Mouse (Mus musculus): ENCODE data around the gene Gm20662. TPM values are rescaled to one million over a fixed set of nuclear protein-coding genes. Genes with fewer than 3 reads are reported as not detected.
"Not testable (repeated sequence)": the region's sequence is repeated elsewhere in the genome, so short reads cannot be mapped to it uniquely, and the experiment has no call there.

The Gm20662 gene
- polyA plus RNA-seq, 1 experiment from 2014 or later: 1.3 TPM

GRCm38 (mm10) chr9:107987950-107988349, 8.2 kb upstream of the Gm20662 start:
- peaks cover 41% of the 10 kb centered on the region for H3K4me1 ChIP-seq (replicated peaks)
- no peak overlapping the region for H3K4me3 ChIP-seq (replicated peaks)
- peak overlapping the region; percentile 62; the same call in 1 of the 2 replicates for H3K27ac ChIP-seq
- H3K36me3 ChIP-seq: peaks cover 10% of the 10 kb centered on the region; the same call in 1 of the 2 replicates
- no peaks in the 10 kb centered on the region for H3K27me3 ChIP-seq
- H3K9me3 ChIP-seq: no peaks in the 10 kb centered on the region
- 61% methylated on average over 3 of the region's 3 CpGs for WGBS
- no peak overlapping the region for H3K9ac ChIP-seq (replicated peaks)
- no peak for ATAC-seq (ENCODE audit: insufficient number of reproducible peaks, insufficient read depth, low FRiP score, low TSS enrichment, low read depth)
- H3K4me2 ChIP-seq: no peak overlapping the region

DNA sequence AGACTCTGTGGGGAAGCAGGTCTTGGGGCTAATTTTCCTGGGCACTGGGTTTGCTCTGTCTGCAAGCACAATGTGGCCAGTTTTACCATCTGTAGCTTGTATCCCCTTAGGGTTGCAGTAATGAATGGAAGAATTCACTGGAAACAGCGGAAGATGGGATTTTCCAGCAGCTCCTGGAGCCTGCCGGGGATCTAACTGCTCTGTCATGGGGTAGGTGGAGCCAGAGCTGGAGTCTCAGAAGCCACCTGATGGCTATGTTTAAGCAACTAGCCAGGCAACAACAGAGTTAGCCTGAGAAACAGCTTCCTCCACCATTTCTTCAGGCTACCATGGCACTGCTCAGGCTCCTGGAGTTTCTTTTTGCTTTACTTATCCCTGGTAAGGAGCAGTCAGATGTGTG, 4.0 kb upstream of the Gm20662 start, which contains the start of gene Cdhr4:
TSS of gene Cdhr4 (plus strand) at position 301 of the 400 bp plus-strand sequence.
- Histone ChIP-seq H3K9ac (replicated peaks) (no peak within 1 kb of the TSS), H3K27ac (0 out of 2 replicates have a peak within 1 kb of the TSS, but pooled peaks have one; percentile 14), H3K27me3 (no peaks in the 10 kb centered on the region), H3K4me1 (replicated peaks) (peaks cover 12% of the 10 kb centered on the region), H3K9me3 (no peaks in the 10 kb centered on the region), H3K36me3 (no peaks in the 10 kb centered on the region), H3K4me2 (no peak within 1 kb of the TSS), H3K4me3 (replicated peaks) (no peak within 1 kb of the TSS)
- WGBS: 42% methylated on average over 2 of the region's 2 CpGs
- ATAC-seq (ENCODE audit: insufficient number of reproducible peaks, insufficient read depth, low FRiP score, low TSS enrichment, low read depth): no peak

DNA sequence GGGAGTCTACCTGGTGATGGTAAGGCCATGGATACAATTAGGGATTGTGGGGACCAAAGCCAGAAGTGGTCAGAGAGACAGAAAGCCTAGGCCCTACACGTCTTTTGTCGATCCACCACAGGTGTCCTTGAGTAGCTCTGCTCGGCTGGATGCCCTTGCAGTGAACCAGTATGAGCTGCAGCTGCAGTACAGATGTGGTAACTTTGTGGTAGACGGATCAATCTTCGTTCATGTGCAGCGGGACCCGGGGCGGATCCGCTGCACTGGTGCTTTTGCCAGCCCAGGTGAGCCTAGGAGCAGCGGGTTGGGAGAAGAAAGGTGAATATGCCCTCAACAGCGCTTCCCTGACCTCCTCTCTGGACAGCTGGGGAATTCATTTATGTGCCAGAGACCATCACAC, 3.1 kb upstream of the Gm20662 start:
- no peak overlapping the region for H3K4me3 ChIP-seq (replicated peaks)
- no peak overlapping the region for H3K9ac ChIP-seq (replicated peaks)
- no peak for ATAC-seq (ENCODE audit: insufficient number of reproducible peaks, insufficient read depth, low FRiP score, low TSS enrichment, low read depth)
- no peaks in the 10 kb centered on the region for H3K27me3 ChIP-seq
- H3K4me2 ChIP-seq: no peak overlapping the region
- WGBS: 81% methylated on average over 11 of the region's 11 CpGs
- 0 out of 2 replicates have a peak overlapping the region, but pooled peaks have one; percentile 14 for H3K27ac ChIP-seq
- peaks cover 6% of the 10 kb centered on the region for H3K4me1 ChIP-seq (replicated peaks)
- no peaks in the 10 kb centered on the region for H3K9me3 ChIP-seq
- H3K36me3 ChIP-seq: no peaks in the 10 kb centered on the region

- H3K27me3 ChIP-seq: no peaks in the 10 kb centered on the region
- no peak overlapping the region for H3K9ac ChIP-seq (replicated peaks)
- no peak overlapping the region for H3K4me3 ChIP-seq (replicated peaks)
- no peak for ATAC-seq (ENCODE audit: insufficient number of reproducible peaks, insufficient read depth, low FRiP score, low TSS enrichment, low read depth)
- no peak overlapping the region for H3K27ac ChIP-seq
- H3K36me3 ChIP-seq: no peaks in the 10 kb centered on the region
- H3K4me1 ChIP-seq (replicated peaks): no peaks in the 10 kb centered on the region; the same call in 1 of the 2 replicates
- no peak overlapping the region for H3K4me2 ChIP-seq
- no peaks in the 10 kb centered on the region for H3K9me3 ChIP-seq
- WGBS: 57% methylated on average over 2 of the region's 2 CpGs
Observed at GRCm38 (mm10) chr9:107994464-107994863, 1.7 kb upstream of the Gm20662 start.

DNA sequence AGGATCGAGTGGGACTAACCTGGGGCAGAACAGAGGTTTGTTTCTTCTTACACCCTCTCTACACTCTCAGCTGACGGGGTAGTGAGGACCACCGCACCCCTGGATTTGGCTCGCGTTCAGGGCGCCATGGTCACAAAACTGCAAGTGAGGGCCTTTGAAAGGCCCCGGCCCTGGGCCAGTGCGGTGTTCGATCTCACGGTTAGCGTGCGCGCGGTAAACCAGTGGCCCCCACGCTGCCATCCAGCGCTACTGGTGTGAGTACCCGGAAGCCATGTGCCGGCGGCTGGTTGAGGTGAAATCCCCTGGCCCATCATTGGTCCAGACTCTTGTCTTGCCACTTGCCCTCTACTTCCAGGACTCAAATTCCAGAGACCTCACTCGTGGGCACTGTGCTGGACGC, 636 bp upstream of the Gm20662 start:
- no peaks in the 10 kb centered on the region for H3K27me3 ChIP-seq
- no peaks in the 10 kb centered on the region for H3K9me3 ChIP-seq
- 93% methylated on average over 21 of the region's 21 CpGs for WGBS
- H3K36me3 ChIP-seq: no peaks in the 10 kb centered on the region
- no peak for ATAC-seq (ENCODE audit: insufficient number of reproducible peaks, insufficient read depth, low FRiP score, low TSS enrichment, low read depth)
- no peaks in the 10 kb centered on the region; the same call in 1 of the 2 replicates for H3K4me1 ChIP-seq (replicated peaks)
- no peak overlapping the region for H3K4me2 ChIP-seq
- no peak overlapping the region for H3K4me3 ChIP-seq (replicated peaks)
- no peak overlapping the region for H3K27ac ChIP-seq
- H3K9ac ChIP-seq (replicated peaks): no peak overlapping the region

DNA sequence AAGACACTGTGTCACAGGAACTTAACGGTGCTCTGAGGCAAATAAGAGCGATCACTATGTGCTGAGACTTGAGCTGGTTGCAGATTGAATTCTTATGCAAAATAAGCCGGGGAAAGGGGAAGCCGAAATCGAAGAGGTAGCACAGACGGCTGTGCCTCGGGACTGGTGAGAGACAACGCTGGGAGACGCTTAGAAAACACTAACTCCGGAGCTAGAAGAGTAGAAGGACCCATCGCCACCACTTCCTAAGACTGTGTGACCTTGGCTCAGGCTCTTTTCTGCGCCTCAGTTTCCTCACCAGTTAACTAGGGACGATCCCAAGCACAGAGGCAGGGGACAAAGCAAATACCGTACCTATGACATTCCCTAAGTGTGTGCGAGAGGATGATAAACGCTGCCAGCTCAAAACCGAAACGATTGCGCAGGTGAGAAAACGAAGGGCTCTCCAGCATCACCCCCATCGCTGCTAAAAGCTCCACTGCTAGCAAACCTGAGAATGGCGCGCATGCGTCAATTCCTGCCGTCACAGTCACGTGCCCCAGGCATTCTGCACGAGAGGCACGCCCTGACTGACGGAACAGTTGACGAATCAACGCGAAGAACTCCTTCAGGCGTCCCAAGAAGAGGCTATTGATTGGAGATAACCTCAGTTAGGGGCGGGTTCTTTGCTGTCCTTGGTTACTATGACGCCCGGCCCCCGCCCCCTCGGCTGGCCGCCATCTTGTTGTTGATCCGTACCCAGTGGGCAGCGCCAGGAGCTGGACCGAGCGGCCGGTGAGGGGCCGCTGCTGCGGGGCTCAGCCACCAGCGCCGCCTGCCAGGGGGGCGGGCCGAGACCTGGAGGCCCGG, 6.0 kb downstream of the Gm20662 start, which contains the start of gene Ip6k1:
TSS of gene Ip6k1 (plus strand) at position 580 of the 849 bp plus-strand sequence.
- H3K4me2 ChIP-seq: peak within 1 kb of the TSS; percentile 86
- H3K4me3 ChIP-seq (replicated peaks): peak within 1 kb of the TSS; percentile 96

DNA sequence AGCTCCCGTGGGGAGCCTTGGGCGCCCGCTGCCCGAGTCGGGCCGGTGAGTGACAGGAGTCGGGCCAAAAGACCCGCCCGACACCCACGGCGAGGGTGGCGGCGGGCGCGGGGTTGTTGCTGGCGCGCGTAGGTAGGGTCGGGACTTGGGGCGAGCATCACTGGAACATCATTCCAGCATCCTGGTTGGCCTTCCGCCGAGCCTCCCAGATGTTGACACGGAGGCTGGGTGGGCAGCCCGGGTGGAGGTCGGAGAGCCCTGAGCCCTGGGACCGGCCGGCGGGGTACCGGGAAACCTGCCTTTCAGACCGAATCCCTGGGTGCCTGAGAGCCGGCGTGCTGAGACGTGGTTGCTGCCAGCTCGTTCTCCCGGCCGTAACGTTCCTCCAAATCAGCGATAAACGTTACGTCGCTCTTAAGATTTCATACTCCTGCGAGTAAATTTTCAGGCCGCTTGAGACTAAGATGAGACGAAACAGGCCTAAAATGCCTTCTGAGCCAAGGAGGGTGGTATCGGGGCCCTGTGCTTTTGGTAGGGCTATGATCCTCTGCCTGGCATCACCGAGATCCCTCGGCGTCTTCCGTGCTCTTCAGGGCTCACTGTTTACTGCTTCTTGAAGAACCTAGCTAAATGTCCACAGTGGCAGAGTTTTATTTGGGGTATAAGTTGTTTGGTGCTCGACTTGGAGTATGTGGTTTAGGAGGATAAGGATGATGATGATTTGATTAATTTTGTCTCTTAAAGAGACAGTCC, 6.8 kb downstream of the Gm20662 start:
- under 1% methylated on average over 50 of the region's 50 CpGs for WGBS
- Histone ChIP-seq H3K36me3 (0 out of 2 replicates have a peak, but pooled peaks cover 10% of the 10 kb centered on the region), H3K27me3 (no peaks in the 10 kb centered on the region), H3K9ac (replicated peaks) (peak overlapping the region; percentile 94), H3K4me2 (peak overlapping the region; percentile 86), H3K4me3 (replicated peaks) (peak overlapping the region; percentile 96), H3K27ac (peak overlapping the region; percentile 90), H3K9me3 (no peaks in the 10 kb centered on the region), H3K4me1 (replicated peaks) (peaks cover 24% of the 10 kb centered on the region)
- ATAC-seq (ENCODE audit: insufficient number of reproducible peaks, insufficient read depth, low FRiP score, low TSS enrichment, low read depth): no peak; the same call in 1 of the 2 replicates

More for the DNA sequence above, 6.0 kb downstream of the Gm20662 start, which contains the start of gene Ip6k1:
- Histone ChIP-seq H3K9me3 (no peaks in the 10 kb centered on the region), H3K36me3 (0 out of 2 replicates have a peak, but pooled peaks cover 6% of the 10 kb centered on the region), H3K27ac (peak within 1 kb of the TSS; percentile 90), H3K27me3 (no peaks in the 10 kb centered on the region), H3K4me1 (replicated peaks) (peaks cover 24% of the 10 kb centered on the region), H3K9ac (replicated peaks) (peak within 1 kb of the TSS; percentile 94)
- WGBS: under 1% methylated on average over 51 of the region's 51 CpGs
- ATAC-seq (ENCODE audit: insufficient number of reproducible peaks, insufficient read depth, low FRiP score, low TSS enrichment, low read depth): peak; percentile 98

GRCm38 (mm10) chr9:108003531-108003890, 7.4 kb downstream of the Gm20662 start:
- Histone ChIP-seq H3K4me1 (replicated peaks) (peaks cover 24% of the 10 kb centered on the region), H3K9ac (replicated peaks) (peak overlapping the region; percentile 94), H3K4me3 (replicated peaks) (peak overlapping the region; percentile 96), H3K4me2 (peak overlapping the region; percentile 86), H3K27me3 (no peaks in the 10 kb centered on the region), H3K9me3 (no peaks in the 10 kb centered on the region), H3K27ac (peak overlapping the region; percentile 90), H3K36me3 (0 out of 2 replicates have a peak, but pooled peaks cover 14% of the 10 kb centered on the region)
- WGBS: 10% methylated on average over 8 of the region's 8 CpGs
- ATAC-seq (ENCODE audit: insufficient number of reproducible peaks, insufficient read depth, low FRiP score, low TSS enrichment, low read depth): no peak

DNA sequence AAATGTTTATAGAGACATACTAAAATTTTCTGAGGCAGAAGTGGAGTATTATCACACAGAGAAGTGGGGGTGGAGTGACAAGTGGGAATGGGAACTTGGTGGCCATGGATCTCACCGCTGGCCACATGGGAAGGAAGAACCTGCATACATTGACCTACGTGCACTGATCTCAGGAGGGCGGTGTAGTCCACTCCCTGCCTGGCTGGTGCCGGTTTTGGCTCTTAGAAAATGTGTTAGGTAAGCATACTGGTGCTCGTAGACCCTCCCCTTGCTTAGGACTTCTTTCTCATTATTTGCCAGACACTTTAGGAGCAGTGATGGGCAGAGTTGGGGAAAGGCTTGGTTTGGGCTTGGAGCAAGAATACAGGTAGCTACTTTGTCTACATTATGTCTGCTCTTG, 11.9 kb downstream of the Gm20662 start:
- Histone ChIP-seq H3K4me1 (replicated peaks) (peaks cover 18% of the 10 kb centered on the region), H3K9me3 (no peaks in the 10 kb centered on the region), H3K4me2 (no peak overlapping the region), H3K27ac (no peak overlapping the region), H3K4me3 (replicated peaks) (no peak overlapping the region), H3K36me3 (peaks cover 32% of the 10 kb centered on the region), H3K27me3 (no peaks in the 10 kb centered on the region), H3K9ac (replicated peaks) (no peak overlapping the region)
- 95% methylated on average over 5 of the region's 5 CpGs for WGBS
- no peak for ATAC-seq (ENCODE audit: insufficient number of reproducible peaks, insufficient read depth, low FRiP score, low TSS enrichment, low read depth)

- H3K9ac ChIP-seq (replicated peaks): no peak overlapping the region
- no peaks in the 10 kb centered on the region for H3K27me3 ChIP-seq
- H3K27ac ChIP-seq: no peak overlapping the region
- no peak overlapping the region for H3K4me3 ChIP-seq (replicated peaks)
- no peaks in the 10 kb centered on the region for H3K4me1 ChIP-seq (replicated peaks)
- H3K4me2 ChIP-seq: no peak overlapping the region
- ATAC-seq (ENCODE audit: insufficient number of reproducible peaks, insufficient read depth, low FRiP score, low TSS enrichment, low read depth): no peak
- H3K9me3 ChIP-seq: no peaks in the 10 kb centered on the region
- peaks cover 35% of the 10 kb centered on the region for H3K36me3 ChIP-seq
Observed at GRCm38 (mm10) chr9:108010385-108010784, 14.2 kb downstream of the Gm20662 start.

DNA sequence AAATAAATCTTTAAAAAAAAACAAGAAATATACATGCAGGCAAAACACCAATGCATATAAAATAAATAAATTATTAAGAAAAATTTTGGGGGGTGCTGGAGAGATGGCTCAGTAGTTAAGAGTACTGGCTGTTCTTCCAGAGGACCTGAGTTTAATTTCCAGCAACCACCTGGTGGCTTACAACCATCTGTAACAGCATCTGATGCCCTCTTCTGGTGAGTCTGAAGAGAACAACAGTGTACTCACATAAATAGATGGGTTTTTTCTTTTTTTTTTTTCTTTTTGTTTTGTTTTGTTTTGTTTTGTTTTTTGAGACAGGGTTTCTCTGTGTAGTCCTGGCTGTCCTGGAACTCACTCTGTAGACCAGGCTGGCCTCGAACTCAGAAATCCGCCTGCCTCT, 17.4 kb downstream of the Gm20662 start:
- H3K4me1 ChIP-seq (replicated peaks); H3K4me2 ChIP-seq; ATAC-seq (ENCODE audit: insufficient number of reproducible peaks, insufficient read depth, low FRiP score, low TSS enrichment, low read depth); H3K4me3 ChIP-seq (replicated peaks); H3K9me3 ChIP-seq; H3K9ac ChIP-seq (replicated peaks); H3K27ac ChIP-seq; H3K27me3 ChIP-seq: not testable (repeated sequence)
- WGBS: 97% methylated on average over 2 of the region's 2 CpGs
- H3K36me3 ChIP-seq: peaks cover 37% of the 10 kb centered on the region

Data from limb, embryonic 12.5 days (tissue).